Mouse (Mus musculus): ENCODE measurements around the gene Vezf1. TPM values are rescaled to one million over a fixed set of nuclear protein-coding genes. Genes with fewer than 3 reads are reported as not detected.

Gene Vezf1
- polyA plus RNA-seq, 1 experiment = 0.38 TPM

DNA sequence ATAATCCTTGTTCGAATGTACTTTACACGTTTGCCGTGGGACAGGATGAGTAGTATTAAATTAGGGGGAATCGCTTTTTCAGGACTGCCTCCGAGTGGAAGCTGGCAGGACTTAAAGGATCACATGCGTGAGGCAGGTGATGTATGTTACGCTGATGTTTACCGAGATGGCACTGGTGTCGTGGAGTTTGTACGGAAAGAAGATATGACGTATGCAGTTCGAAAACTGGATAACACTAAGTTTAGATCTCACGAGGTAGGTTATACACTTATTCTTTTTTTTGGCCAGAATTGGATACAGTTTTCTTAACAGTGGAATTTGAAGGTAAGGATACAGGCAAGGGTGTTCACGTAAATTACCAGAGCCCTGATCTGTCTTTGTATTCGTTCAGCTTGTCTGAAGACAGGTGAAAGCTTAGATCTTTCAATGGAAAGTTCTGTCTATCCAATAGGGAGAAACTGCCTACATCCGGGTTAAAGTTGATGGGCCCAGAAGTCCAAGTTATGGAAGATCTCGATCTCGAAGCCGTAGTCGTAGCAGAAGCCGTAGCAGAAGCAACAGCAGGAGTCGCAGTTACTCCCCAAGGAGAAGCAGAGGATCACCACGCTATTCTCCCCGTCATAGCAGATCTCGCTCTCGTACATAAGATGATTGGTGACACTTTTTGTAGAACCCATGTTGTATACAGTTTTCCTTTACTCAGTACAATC is 19.0 kb upstream of the Vezf1 start:
- Histone ChIP-seq H3K4me1 (ENCODE audit: control insufficient read depth) (peaks cover 40% of the 10 kb centered on the region), H3K4me3 (replicated peaks) (peak overlapping the region; percentile 100), H3K27me3 (ENCODE audit: control insufficient read depth) (no peaks in the 10 kb centered on the region), H3K36me3 (ENCODE audit: control insufficient read depth) (peaks cover 61% of the 10 kb centered on the region), H3K9me3 (ENCODE audit: control insufficient read depth, low read length) (no peaks in the 10 kb centered on the region)
- TF ChIP-seq TAL1 (IDR thresholded peaks at IDR 0.05; ENCODE audit: low read length) = no peak
- no peak for TF ChIP-seq GATA1 (IDR thresholded peaks at IDR 0.05; ENCODE audit: low read length)

DNA sequence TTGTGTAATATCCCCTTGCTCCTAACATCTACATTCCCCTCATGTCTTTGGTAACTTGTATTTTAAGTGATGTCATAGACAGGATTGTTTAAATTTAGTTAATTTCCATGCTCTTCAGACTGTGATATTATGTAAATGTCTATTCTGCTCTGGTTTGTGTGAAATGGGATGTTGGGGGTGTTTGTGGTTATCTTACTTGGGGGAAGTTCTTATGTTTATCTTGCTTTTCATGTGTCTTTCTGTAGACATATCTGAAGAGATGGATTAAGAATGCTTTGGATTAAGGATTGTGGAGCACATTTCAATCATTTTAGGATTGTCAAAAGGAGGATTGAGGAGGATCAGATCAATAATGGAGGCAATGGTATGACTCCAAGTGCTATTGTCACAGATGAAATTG is 18.3 kb upstream of the Vezf1 start:
- Histone ChIP-seq H3K9me3 (ENCODE audit: control insufficient read depth, low read length) (no peaks in the 10 kb centered on the region), H3K4me3 (replicated peaks) (peak overlapping the region; percentile 100), H3K4me1 (ENCODE audit: control insufficient read depth) (peaks cover 42% of the 10 kb centered on the region), H3K27me3 (ENCODE audit: control insufficient read depth) (no peaks in the 10 kb centered on the region), H3K36me3 (ENCODE audit: control insufficient read depth) (peaks cover 67% of the 10 kb centered on the region)
- TF ChIP-seq GATA1 (IDR thresholded peaks at IDR 0.05; ENCODE audit: low read length) = no peak

DNA sequence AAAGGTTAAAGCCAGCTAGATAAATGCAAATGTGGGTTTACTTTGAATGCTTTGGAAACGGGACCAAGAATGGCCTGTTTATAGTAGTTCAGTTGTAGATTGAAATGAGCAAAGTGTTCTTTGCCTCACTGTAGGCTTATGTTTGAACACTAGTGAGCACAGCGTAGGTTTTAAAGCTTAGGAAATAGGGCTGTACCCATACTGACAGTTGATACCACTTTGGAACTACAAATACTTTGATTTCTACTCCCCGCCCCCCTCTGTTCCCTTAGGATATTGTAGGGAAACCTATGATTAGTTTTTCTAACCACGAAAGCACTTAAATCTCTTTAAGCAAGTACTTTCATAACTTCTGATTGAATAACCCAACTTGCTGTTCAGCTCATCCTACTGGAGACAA is 15.4 kb upstream of the Vezf1 start:
- Histone ChIP-seq H3K4me1 (ENCODE audit: control insufficient read depth) (peaks cover 29% of the 10 kb centered on the region), H3K27me3 (ENCODE audit: control insufficient read depth) (no peaks in the 10 kb centered on the region), H3K36me3 (ENCODE audit: control insufficient read depth) (peaks cover 96% of the 10 kb centered on the region), H3K9me3 (ENCODE audit: control insufficient read depth, low read length) (no peaks in the 10 kb centered on the region), H3K4me3 (replicated peaks) (no peak overlapping the region)
- TF ChIP-seq TAL1 (IDR thresholded peaks at IDR 0.05; ENCODE audit: low read length) (no peak), GATA1 (IDR thresholded peaks at IDR 0.05; ENCODE audit: low read length) (no peak)

DNA sequence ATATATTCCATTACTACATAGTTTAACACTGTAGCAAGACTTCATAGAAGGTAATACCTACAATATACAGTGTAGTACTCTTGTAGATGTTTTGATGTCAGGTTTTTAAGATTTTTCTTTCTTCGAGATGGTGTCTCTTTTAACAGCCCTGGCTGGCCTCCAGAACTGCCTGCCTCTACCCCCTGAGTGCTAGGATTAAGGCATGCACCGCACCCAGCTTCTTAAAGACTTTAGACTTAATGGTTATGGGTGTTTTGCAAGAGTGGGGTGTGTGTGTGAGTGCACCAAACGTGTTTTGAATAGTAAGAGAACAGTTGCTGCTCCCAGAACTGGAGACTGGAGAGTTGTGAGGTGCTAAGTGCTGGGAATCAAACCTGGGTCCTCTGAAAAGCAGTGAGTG is 14.3 kb upstream of the Vezf1 start:
- TF ChIP-seq TAL1 (IDR thresholded peaks at IDR 0.05; ENCODE audit: low read length) (no peak), GATA1 (IDR thresholded peaks at IDR 0.05; ENCODE audit: low read length) (no peak)
- H3K4me1 ChIP-seq (ENCODE audit: control insufficient read depth) = peaks cover 29% of the 10 kb centered on the region
- H3K9me3 ChIP-seq (ENCODE audit: control insufficient read depth, low read length) = no peaks in the 10 kb centered on the region
- H3K36me3 ChIP-seq (ENCODE audit: control insufficient read depth) = peaks cover 95% of the 10 kb centered on the region
- H3K27me3 ChIP-seq (ENCODE audit: control insufficient read depth) = no peaks in the 10 kb centered on the region
- no peak overlapping the region for H3K4me3 ChIP-seq (replicated peaks)

DNA sequence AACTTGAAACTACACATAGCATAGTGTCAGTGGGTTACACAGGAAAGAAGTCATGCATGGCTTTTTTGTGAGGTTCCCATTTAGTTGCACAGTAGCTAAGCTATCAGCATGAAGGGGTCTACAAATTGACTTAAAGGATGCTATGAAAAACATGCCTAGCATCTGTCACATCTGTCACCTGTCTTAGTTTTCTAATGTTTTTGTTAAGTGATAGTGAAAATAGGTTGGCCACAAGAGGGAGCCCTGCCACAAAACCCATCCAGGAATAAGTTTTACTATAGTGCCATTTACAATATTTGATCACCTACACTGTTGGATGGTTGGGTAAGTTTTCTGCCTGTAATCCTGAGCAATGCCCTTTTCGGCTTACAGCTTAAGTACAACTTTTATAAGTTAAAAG is 13.5 kb upstream of the Vezf1 start:
- Histone ChIP-seq H3K4me3 (replicated peaks) (no peak overlapping the region), H3K4me1 (ENCODE audit: control insufficient read depth) (peaks cover 28% of the 10 kb centered on the region), H3K36me3 (ENCODE audit: control insufficient read depth) (peaks cover 94% of the 10 kb centered on the region), H3K27me3 (ENCODE audit: control insufficient read depth) (no peaks in the 10 kb centered on the region), H3K9me3 (ENCODE audit: control insufficient read depth, low read length) (no peaks in the 10 kb centered on the region)
- no peak for TF ChIP-seq GATA1 (IDR thresholded peaks at IDR 0.05; ENCODE audit: low read length)
- TF ChIP-seq TAL1 (IDR thresholded peaks at IDR 0.05; ENCODE audit: low read length) = no peak

DNA sequence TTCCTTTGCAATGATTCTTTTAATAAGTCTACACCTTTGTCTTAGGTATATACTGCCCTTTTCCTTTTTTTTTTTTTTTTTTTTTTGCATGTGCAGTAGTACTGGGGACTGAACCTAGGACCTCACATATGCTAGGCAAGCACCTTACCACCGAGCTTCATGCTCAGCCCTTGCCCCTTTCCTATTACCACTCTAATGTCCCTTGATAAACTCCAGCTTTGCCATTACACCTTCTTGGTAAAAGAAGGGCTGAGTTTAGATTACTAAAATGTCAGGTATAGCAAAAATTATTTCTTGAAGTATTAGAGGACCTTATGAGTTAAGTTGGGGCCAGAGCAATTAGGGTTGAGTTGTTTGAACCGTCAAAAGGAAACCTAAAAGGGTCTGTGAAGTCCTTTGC is 12.3 kb upstream of the Vezf1 start:
- peaks cover 16% of the 10 kb centered on the region for H3K4me1 ChIP-seq (ENCODE audit: control insufficient read depth)
- no peak for TF ChIP-seq GATA1 (IDR thresholded peaks at IDR 0.05; ENCODE audit: low read length)
- TF ChIP-seq TAL1 (IDR thresholded peaks at IDR 0.05; ENCODE audit: low read length) = no peak
- no peaks in the 10 kb centered on the region for H3K27me3 ChIP-seq (ENCODE audit: control insufficient read depth)
- no peaks in the 10 kb centered on the region for H3K9me3 ChIP-seq (ENCODE audit: control insufficient read depth, low read length)
- H3K4me3 ChIP-seq (replicated peaks) = no peak overlapping the region
- peaks cover 92% of the 10 kb centered on the region for H3K36me3 ChIP-seq (ENCODE audit: control insufficient read depth)

DNA sequence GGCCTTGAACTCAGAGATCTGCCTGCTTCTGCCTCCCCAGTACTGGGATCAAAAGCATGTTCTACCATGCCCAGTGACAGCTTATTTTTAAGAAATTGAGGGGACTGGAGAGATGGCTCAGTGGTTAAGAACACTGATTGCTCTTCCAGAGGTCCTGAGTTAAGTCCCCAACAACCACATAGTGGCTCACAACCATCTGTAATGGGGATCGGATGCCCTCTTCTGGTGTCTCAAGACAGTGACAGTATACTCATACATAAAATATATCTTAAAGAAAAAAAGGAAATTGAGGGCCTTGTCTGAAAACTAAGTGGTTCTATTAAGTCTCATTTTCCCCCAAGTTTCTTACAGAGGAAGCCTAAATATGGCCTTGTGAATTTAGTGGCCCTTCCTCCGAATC is 10.3 kb upstream of the Vezf1 start:
- Histone ChIP-seq H3K4me1 (ENCODE audit: control insufficient read depth) (peaks cover 7% of the 10 kb centered on the region), H3K4me3 (replicated peaks) (no peak overlapping the region), H3K36me3 (ENCODE audit: control insufficient read depth) (peaks cover 76% of the 10 kb centered on the region), H3K27me3 (ENCODE audit: control insufficient read depth) (no peaks in the 10 kb centered on the region), H3K9me3 (ENCODE audit: control insufficient read depth, low read length) (no peaks in the 10 kb centered on the region)
- TF ChIP-seq GATA1 (IDR thresholded peaks at IDR 0.05; ENCODE audit: low read length) = no peak
- TF ChIP-seq TAL1 (IDR thresholded peaks at IDR 0.05; ENCODE audit: low read length) = no peak

DNA sequence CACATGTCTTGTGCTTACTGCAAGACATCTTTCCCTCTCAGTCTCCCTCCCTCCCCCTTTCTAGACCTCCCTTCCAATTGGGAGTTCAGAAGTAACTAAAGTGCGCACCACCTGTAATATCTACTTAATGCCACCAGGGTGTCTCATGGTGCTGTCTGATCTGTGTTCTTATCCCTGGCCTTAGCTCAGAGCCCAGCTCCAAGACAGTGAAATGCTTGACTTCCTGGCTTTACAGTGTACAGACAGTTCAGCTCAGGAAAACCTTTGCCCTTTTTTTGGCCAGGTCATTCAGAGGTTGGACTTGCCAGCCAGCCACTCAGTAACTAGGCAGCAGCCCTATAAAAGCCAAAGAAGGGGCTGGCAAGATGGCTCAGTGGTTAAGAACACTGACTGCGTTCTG is 8.9 kb upstream of the Vezf1 start:
- no peak for TF ChIP-seq GATA1 (IDR thresholded peaks at IDR 0.05; ENCODE audit: low read length)
- no peak for TF ChIP-seq TAL1 (IDR thresholded peaks at IDR 0.05; ENCODE audit: low read length)
- peaks cover 6% of the 10 kb centered on the region for H3K4me1 ChIP-seq (ENCODE audit: control insufficient read depth)
- H3K36me3 ChIP-seq (ENCODE audit: control insufficient read depth) = peaks cover 65% of the 10 kb centered on the region
- no peaks in the 10 kb centered on the region for H3K9me3 ChIP-seq (ENCODE audit: control insufficient read depth, low read length)
- no peak overlapping the region for H3K4me3 ChIP-seq (replicated peaks)
- H3K27me3 ChIP-seq (ENCODE audit: control insufficient read depth) = no peaks in the 10 kb centered on the region

DNA sequence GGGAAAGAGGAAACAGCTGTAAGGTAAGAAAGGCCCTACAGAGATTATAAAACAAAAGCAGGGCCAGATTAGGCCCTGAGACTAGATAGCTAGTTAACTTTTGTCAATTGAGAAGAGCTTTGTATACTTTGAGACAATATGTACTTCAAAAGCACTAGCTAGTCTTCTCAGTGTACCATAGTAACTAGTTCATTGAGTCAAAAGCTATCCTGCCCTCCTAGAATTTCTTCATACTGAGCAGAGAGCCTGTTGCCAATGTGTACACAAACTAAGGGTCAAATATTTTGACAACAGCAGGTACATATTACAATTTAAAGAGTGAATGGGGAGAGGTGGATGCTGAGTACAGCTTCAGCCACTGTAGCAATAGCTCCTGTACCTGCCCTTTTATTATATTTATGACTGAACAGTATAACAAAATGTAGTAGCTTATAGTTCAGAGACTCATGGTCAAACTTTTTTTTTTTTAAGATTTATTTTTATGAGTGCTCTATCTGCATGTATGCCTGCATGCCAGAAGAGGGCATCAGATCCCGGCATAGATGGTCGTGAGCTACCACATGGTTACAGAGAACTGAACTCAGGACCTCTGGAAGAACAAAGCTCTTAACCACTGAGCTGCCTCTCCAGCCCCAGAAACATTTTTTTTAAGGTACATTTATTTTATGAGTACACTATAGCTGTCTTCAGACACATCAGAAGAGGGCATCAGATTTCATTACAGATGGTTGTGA is 6.0 kb upstream of the Vezf1 start:
- Histone ChIP-seq H3K4me3 (replicated peaks) (no peak overlapping the region), H3K9me3 (ENCODE audit: control insufficient read depth, low read length) (no peaks in the 10 kb centered on the region), H3K27me3 (ENCODE audit: control insufficient read depth) (no peaks in the 10 kb centered on the region), H3K36me3 (ENCODE audit: control insufficient read depth) (peaks cover 43% of the 10 kb centered on the region), H3K4me1 (ENCODE audit: control insufficient read depth) (peaks cover 8% of the 10 kb centered on the region)
- TF ChIP-seq TAL1 (IDR thresholded peaks at IDR 0.05; ENCODE audit: low read length) (no peak), GATA1 (IDR thresholded peaks at IDR 0.05; ENCODE audit: low read length) (no peak)
